Mouse (Mus musculus) heart, adult 2 months (tissue): ENCODE data around the gene 1700092M07Rik. TPM values are rescaled to one million over a fixed set of nuclear protein-coding genes. Genes with fewer than 3 reads are reported as not detected.

ENCODE experiments used
- DNase-seq, 2 experiments: peaks; one replicate each; pipeline ENCODE4 v3.0.0; 2021
- H3K27ac ChIP-seq: fragments of 200-600 bp; 2 replicates; pipeline ENCODE4 v1.8.1; 2022
- H3K27me3 ChIP-seq: fragments of 200-500 bp; 2 replicates; pipeline ENCODE4 v1.6.1; 2012; ENCODE audit warnings: mild to moderate bottlenecking, low read length, inconsistent platforms, mixed read lengths; ENCODE audit not compliant: control insufficient read depth, insufficient read depth
- H3K36me3 ChIP-seq: fragments of 200-500 bp; 2 replicates; pipeline ENCODE4 v1.6.1; 2012; ENCODE audit warnings: low read length, inconsistent platforms; ENCODE audit not compliant: control insufficient read depth, insufficient read depth
- H3K4me1 ChIP-seq: fragments of 200-500 bp; 2 replicates; pipeline ENCODE4 v1.6.1; 2011; ENCODE audit warnings: low read length; ENCODE audit not compliant: control insufficient read depth, insufficient read depth
- H3K4me3 ChIP-seq: fragments of 200-600 bp; 2 replicates; pipeline ENCODE4 v1.8.1; 2022
- H3K79me2 ChIP-seq: fragments of 200-500 bp; replicated peaks from 2 replicates; pipeline ENCODE4 v1.6.1; 2012; ENCODE audit warnings: mild to moderate bottlenecking, inconsistent platforms, low read length, moderate library complexity, mixed read lengths; ENCODE audit not compliant: control insufficient read depth, insufficient read depth
- H3K9ac ChIP-seq: fragments of 200-500 bp; 2 replicates; pipeline ENCODE4 v1.6.1; 2012; ENCODE audit warnings: low read depth, mild to moderate bottlenecking, control low read depth, inconsistent platforms, low read length, mixed read lengths
- CTCF ChIP-seq: fragments of 200-600 bp; IDR thresholded peaks from 2 replicates; pipeline ENCODE4 v1.8.1; 2022; ENCODE audit warnings: antibody characterized with exemption, mild to moderate bottlenecking, moderate library complexity
- EP300 ChIP-seq: fragments of 200-500 bp; IDR thresholded peaks from 2 replicates; pipeline ENCODE4 v1.6.1; 2011; ENCODE audit warnings: low read depth, low read length, control low read depth; ENCODE audit not compliant: insufficient read depth
- POLR2A ChIP-seq: fragments of 200-500 bp; IDR thresholded peaks from 2 replicates; pipeline ENCODE4 v1.6.1; 2011; ENCODE audit warnings: mild to moderate bottlenecking, low read depth, low read length, control low read depth; ENCODE audit not compliant: insufficient read depth
- WGBS: fragments of 180-500 bp; shearing (Covaris S2); methylation state at CpG from one replicate; pipeline ENCODE4 v1.1.7; 2018; 5-methylcytosine and 5-hydroxymethylcytosine counted together
- intact Hi-C: fragments of 180-260 bp; cut with DNase I; formaldehyde crosslinking; loops from one replicate; pipeline ENCODE4 v1.15.1; 2025
- long read RNA-seq: library from polyadenylated mRNA; stranded (forward); transcript quantifications from one replicate; pipeline ENCODE4 v2.0.0, GENCODE M21; 2021
- polyA plus RNA-seq: library from polyadenylated mRNA; depleted of rRNA; stranded (reverse); fragments of >200 nt; gene quantifications from 2 replicates; pipeline ENCODE4 v1.2.3, GENCODE M21; 2012; rRNA removed
- total RNA-seq, 2 experiments: library from RNA; stranded (reverse); gene quantifications; 2 replicates each; pipeline ENCODE4 v1.2.3; 2021

Gene 1700092M07Rik
- total RNA-seq (under 1 TPM in 1 of 2 experiments, not detected in 1; 0.57 TPM), polyA plus RNA-seq (0.62 and 1.3 TPM in 2 replicates)
- long read RNA-seq: 0 reads

GRCm38 (mm10) chr19:8740603-8741002 is at the start of gene 1700092M07Rik:
TSS of gene 1700092M07Rik (plus strand) at chr19:8740718.
- TF ChIP-seq CTCF (no peak), POLR2A (no peak), EP300 (no peak)
- 66% methylated on average over 14 of the region's 14 CpGs for WGBS
- intact Hi-C loops: loop anchor here (1.0 to 5.0 kb wide), 2 partner anchors 16 to 77 kb away; partner anchors contain the start of gene Ttc9c
- peaks cover 3% of the 10 kb centered on the region for H3K79me2 ChIP-seq
- DNase-seq: peak in 1 of 2 experiments; percentile 26
- H3K4me3 ChIP-seq: peak within 1 kb of the TSS; percentile 99
- peaks cover 18% of the 10 kb centered on the region for H3K36me3 ChIP-seq
- peaks cover 5% of the 10 kb centered on the region for H3K4me1 ChIP-seq
- peak within 1 kb of the TSS; percentile 97 for H3K27ac ChIP-seq
- no peaks in the 10 kb centered on the region for H3K27me3 ChIP-seq
- H3K9ac ChIP-seq: peak within 1 kb of the TSS; percentile 83

GRCm38 (mm10) chr19:8691871-8692539 is 48.5 kb upstream of the 1700092M07Rik start:
- no peak for TF ChIP-seq POLR2A
- no peak for TF ChIP-seq CTCF
- TF ChIP-seq EP300: no peak
- Histone ChIP-seq H3K36me3 (no peaks in the 10 kb centered on the region), H3K4me3 (no peak overlapping the region), H3K4me1 (no peaks in the 10 kb centered on the region), H3K27me3 (no peaks in the 10 kb centered on the region), H3K79me2 (no peaks in the 10 kb centered on the region), H3K9ac (no peak overlapping the region), H3K27ac (no peak overlapping the region)
- no peak for DNase-seq
- intact Hi-C loops: no loop called here
- WGBS: 43% methylated on average over 9 of the region's 9 CpGs

- TF ChIP-seq POLR2A: no peak
- TF ChIP-seq CTCF: no peak
- TF ChIP-seq EP300: no peak
- no peak overlapping the region for H3K4me3 ChIP-seq
- no peak overlapping the region for H3K27ac ChIP-seq
- H3K4me1 ChIP-seq: no peaks in the 10 kb centered on the region
- no peaks in the 10 kb centered on the region for H3K36me3 ChIP-seq
- no peaks in the 10 kb centered on the region for H3K79me2 ChIP-seq
- intact Hi-C loops: no loop called here
- DNase-seq: no peak
- 88% methylated on average over 5 of the region's 5 CpGs for WGBS
- no peak overlapping the region for H3K9ac ChIP-seq
- no peaks in the 10 kb centered on the region for H3K27me3 ChIP-seq
Measured at GRCm38 (mm10) chr19:8692740-8693139, 47.8 kb upstream of the 1700092M07Rik start.

GRCm38 (mm10) chr19:8695330-8695729 is 45.2 kb upstream of the 1700092M07Rik start:
- H3K9ac ChIP-seq: no peak overlapping the region
- no peaks in the 10 kb centered on the region for H3K4me1 ChIP-seq
- no peaks in the 10 kb centered on the region for H3K79me2 ChIP-seq
- no peak overlapping the region for H3K27ac ChIP-seq
- no peaks in the 10 kb centered on the region for H3K36me3 ChIP-seq
- TF ChIP-seq POLR2A: no peak
- peak; percentile 53 for TF ChIP-seq CTCF
- intact Hi-C loops: no loop called here
- H3K27me3 ChIP-seq: no peaks in the 10 kb centered on the region
- WGBS: 35% methylated on average over 6 of the region's 6 CpGs
- DNase-seq: peak; percentile 42 to 47
- H3K4me3 ChIP-seq: no peak overlapping the region

- intact Hi-C loops: no loop called here
- H3K36me3 ChIP-seq: no peaks in the 10 kb centered on the region
- WGBS: 79% methylated on average over 9 of the region's 9 CpGs
- no peak overlapping the region for H3K4me3 ChIP-seq
- no peaks in the 10 kb centered on the region for H3K27me3 ChIP-seq
- no peak overlapping the region for H3K9ac ChIP-seq
- H3K27ac ChIP-seq: no peak overlapping the region
- no peaks in the 10 kb centered on the region for H3K79me2 ChIP-seq
- DNase-seq: no peak
- H3K4me1 ChIP-seq: peaks cover 1% of the 10 kb centered on the region; the same call in 1 of the 2 replicates
- TF ChIP-seq EP300 (no peak), CTCF (no peak), POLR2A (no peak)
Measured at GRCm38 (mm10) chr19:8699652-8700051, 40.9 kb upstream of the 1700092M07Rik start.

- Histone ChIP-seq H3K9ac (no peak overlapping the region), H3K79me2 (no peaks in the 10 kb centered on the region), H3K27ac (peak overlapping the region; percentile 58; the same call in 1 of the 2 replicates), H3K4me3 (no peak overlapping the region), H3K36me3 (no peaks in the 10 kb centered on the region), H3K27me3 (no peaks in the 10 kb centered on the region), H3K4me1 (peaks cover 1% of the 10 kb centered on the region; the same call in 1 of the 2 replicates)
- intact Hi-C loops: no loop called here
- 24% methylated on average over 3 of the region's 3 CpGs for WGBS
- TF ChIP-seq CTCF (no peak), EP300 (peak; percentile 82), POLR2A (0 out of 2 replicates have a peak, but pooled peaks have one; percentile 28)
- DNase-seq: peak in 1 of 2 experiments; percentile 52
Measured at GRCm38 (mm10) chr19:8702458-8702857, 38.1 kb upstream of the 1700092M07Rik start.
